Mouse (Mus musculus) intestine, embryonic 16.5 days (tissue): ENCODE data around the gene Gm3164. TPM values are rescaled to one million over a fixed set of nuclear protein-coding genes. Genes with fewer than 3 reads are reported as not detected.
"Not testable (repeated sequence)": the region's sequence is repeated elsewhere in the genome, so short reads cannot be mapped to it uniquely, and the experiment has no call there.

Experiments
- ATAC-seq: fragments of 200-750 bp; cut with Nextera tagmentation; 2 replicates; pipeline ENCODE4 v1.8.0; 2017; ENCODE audit warnings: moderate TSS enrichment, moderate library complexity
- H3K27ac ChIP-seq: fragments of 300-500 bp; sonication (generic); 2 replicates; pipeline ENCODE4 v1.5.1; 2014; ENCODE audit warnings: mild to moderate bottlenecking, low read length
- H3K27me3 ChIP-seq: fragments of 300-500 bp; sonication (generic); replicated peaks from 2 replicates; pipeline ENCODE4 v1.6.1; 2014; ENCODE audit warnings: low read length, control low read depth, mixed read lengths; ENCODE audit not compliant: control insufficient read depth, insufficient read depth
- H3K36me3 ChIP-seq: fragments of 300-500 bp; sonication (generic); 2 replicates; pipeline ENCODE4 v1.6.1; 2014; ENCODE audit warnings: low read length, control low read depth; ENCODE audit not compliant: control insufficient read depth, insufficient read depth
- H3K4me1 ChIP-seq: fragments of 300-500 bp; sonication (generic); 2 replicates; pipeline ENCODE4 v1.6.1; 2014; ENCODE audit warnings: low read length, control low read depth, mixed read lengths; ENCODE audit not compliant: control insufficient read depth, insufficient read depth
- H3K4me2 ChIP-seq: fragments of 300-500 bp; sonication (generic); 2 replicates; pipeline ENCODE4 v1.6.1; 2014; ENCODE audit warnings: low read depth, low read length, control low read depth
- H3K4me3 ChIP-seq: fragments of 300-500 bp; sonication (generic); 2 replicates; pipeline ENCODE4 v1.5.1; 2014; ENCODE audit warnings: mild to moderate bottlenecking, low read length
- H3K9ac ChIP-seq: fragments of 300-500 bp; sonication (generic); 2 replicates; pipeline ENCODE4 v1.6.1; 2014; ENCODE audit warnings: low read depth, low read length
- H3K9me3 ChIP-seq: fragments of 300-500 bp; sonication (generic); 2 replicates; pipeline ENCODE4 v1.6.1; 2016; ENCODE audit warnings: low read length, control low read depth; ENCODE audit not compliant: control insufficient read depth
- WGBS: fragments of 180-500 bp; shearing (Covaris S2); extraction: QIAGEN DNeasy Blood & Tissue Kit; methylation state at CpG from one replicate; pipeline ENCODE4 v1.1.7; 2014; 5-methylcytosine and 5-hydroxymethylcytosine counted together
- polyA plus RNA-seq: library from polyadenylated mRNA; unstranded; fragments of >200 nt; fragmentation: Nextera tagmentation; extraction: Ambion mirVana; gene quantifications from 2 replicates; pipeline ENCODE4 v1.2.1, GENCODE M21; 2015

Gm3164 gene
- polyA plus RNA-seq: 0.09 TPM in 1 of 2 replicates, not detected in the other

- H3K4me1 ChIP-seq, H3K27ac ChIP-seq, H3K27me3 ChIP-seq, H3K9ac ChIP-seq, H3K36me3 ChIP-seq, ATAC-seq, H3K9me3 ChIP-seq: not testable (repeated sequence)
- Histone ChIP-seq H3K4me2 (peak within 1 kb of the TSS; percentile 52), H3K4me3 (peak within 1 kb of the TSS; percentile 34)
- WGBS: 2% methylated on average over 29 of the region's 59 CpGs
Observed at GRCm38 (mm10) chr14:4414965-4415835, at the start of gene Gm3164. Gene Gm3164, plus strand, starts transcription at chr14:4415448.

DNA sequence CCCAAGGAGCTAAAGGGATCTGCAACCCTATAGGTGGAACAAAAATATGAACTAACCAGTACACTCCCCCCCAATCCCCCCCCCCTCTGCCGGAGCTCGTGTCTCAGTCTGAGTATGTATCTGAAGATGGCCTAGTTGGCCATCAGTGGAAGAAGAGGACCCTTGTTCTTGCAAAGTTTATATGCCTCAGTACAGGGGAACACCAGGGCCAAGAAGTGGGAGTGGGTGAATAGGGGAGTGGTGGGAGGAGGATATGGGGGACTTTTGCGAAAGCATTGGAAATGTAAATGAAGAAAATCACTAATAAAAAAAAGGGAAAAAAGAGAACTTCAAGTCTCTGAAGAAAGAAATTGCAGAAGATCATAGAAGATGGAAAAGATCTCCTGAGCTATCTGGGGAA is 46.3 kb upstream of the Gm3164 start:
- H3K36me3 ChIP-seq, H3K27me3 ChIP-seq, H3K9me3 ChIP-seq, H3K9ac ChIP-seq, H3K4me2 ChIP-seq, H3K27ac ChIP-seq, H3K4me1 ChIP-seq, ATAC-seq, H3K4me3 ChIP-seq: not testable (repeated sequence)
- WGBS: 93% methylated on average over 3 of the region's 3 CpGs

GRCm38 (mm10) chr14:4369691-4370090 is 45.6 kb upstream of the Gm3164 start:
- not testable (repeated sequence) for H3K4me2 ChIP-seq, ATAC-seq, H3K9me3 ChIP-seq, H3K4me1 ChIP-seq, H3K4me3 ChIP-seq, H3K27ac ChIP-seq, H3K9ac ChIP-seq, H3K27me3 ChIP-seq, H3K36me3 ChIP-seq
- 71% methylated on average over 3 of the region's 3 CpGs for WGBS

DNA sequence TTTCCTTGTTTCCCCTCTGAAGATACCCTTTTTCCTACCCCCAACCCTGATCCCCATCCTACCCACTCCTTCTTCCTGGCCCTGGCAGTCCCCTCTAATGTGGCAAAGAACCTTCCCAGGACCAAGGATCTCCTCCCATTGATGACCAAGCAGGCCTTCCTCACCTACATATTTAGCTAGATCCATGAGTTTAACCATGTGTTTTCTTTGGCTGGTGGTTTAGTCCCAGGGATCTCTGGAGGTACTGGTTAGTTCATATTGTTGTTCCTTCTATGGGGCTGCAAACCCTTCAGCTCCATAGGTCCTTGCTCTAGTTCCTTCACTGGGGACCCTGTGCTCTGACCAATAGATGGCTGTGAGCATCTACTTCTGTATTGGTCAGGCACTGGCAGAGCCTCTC is 37.4 kb upstream of the Gm3164 start:
- not testable (repeated sequence) for H3K4me1 ChIP-seq, H3K9ac ChIP-seq, ATAC-seq

DNA sequence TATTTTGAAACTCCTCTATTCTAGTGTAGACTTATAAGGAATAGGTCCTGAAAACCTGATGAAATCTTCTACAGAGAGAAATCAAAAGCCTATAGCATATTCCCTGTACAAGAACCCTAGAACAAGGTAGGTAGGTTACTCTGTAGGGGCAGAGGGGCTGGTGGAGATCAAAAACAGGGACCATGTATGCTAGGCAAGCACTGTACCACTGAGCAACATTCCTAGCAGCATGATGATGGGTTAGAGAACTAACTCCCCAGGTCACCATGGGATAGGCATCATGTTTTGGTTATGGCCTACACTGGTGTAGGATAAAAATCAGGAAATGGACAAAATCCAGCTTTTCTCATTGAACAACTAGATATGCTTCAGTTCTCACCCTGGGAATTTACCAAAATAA is 29.6 kb upstream of the Gm3164 start:
- H3K9me3 ChIP-seq, H3K4me1 ChIP-seq, H3K36me3 ChIP-seq, ATAC-seq, H3K9ac ChIP-seq, H3K4me3 ChIP-seq, H3K27me3 ChIP-seq, H3K27ac ChIP-seq, H3K4me2 ChIP-seq: not testable (repeated sequence)

More for the DNA sequence above, 37.4 kb upstream of the Gm3164 start:
- not testable (repeated sequence) for H3K9me3 ChIP-seq, H3K4me2 ChIP-seq, H3K4me3 ChIP-seq, H3K27me3 ChIP-seq, H3K27ac ChIP-seq, H3K36me3 ChIP-seq

DNA sequence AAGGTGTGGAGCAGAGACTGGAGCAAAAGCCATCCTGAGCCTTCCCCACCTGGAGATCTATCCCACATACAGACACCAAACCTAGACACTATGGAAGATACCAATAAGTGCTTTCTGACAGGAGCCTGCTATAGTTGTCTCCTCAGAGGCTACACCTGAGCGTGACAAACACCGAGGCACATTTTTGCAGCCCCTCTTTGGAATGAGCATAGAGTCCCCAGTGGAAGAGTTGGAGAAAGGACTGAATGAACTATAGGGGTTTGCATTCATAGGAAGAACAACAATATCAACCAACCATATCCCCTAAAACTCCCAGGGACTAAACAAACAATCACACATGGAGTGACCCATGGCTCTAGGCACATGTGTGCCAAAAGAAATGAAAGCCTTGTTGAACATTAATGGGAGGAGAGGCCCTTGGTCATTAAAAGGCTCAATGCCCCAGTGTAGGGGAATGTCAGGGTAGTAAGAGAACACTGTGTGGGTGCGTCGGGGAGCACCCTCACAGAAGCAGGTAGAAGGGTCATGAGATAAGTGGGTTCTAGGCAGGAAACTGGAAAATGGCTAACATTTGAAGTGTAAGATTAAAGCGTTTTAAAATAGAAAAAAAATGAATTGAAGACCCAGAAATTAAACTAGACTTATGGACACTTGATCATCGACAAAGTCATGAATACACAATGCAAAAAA is 22.3 kb upstream of the Gm3164 start:
- not testable (repeated sequence) for H3K27me3 ChIP-seq, H3K27ac ChIP-seq, H3K9ac ChIP-seq, ATAC-seq, H3K9me3 ChIP-seq, H3K4me3 ChIP-seq, H3K4me1 ChIP-seq, H3K36me3 ChIP-seq, H3K4me2 ChIP-seq
- 100% methylated on average over 3 of the region's 6 CpGs for WGBS

DNA sequence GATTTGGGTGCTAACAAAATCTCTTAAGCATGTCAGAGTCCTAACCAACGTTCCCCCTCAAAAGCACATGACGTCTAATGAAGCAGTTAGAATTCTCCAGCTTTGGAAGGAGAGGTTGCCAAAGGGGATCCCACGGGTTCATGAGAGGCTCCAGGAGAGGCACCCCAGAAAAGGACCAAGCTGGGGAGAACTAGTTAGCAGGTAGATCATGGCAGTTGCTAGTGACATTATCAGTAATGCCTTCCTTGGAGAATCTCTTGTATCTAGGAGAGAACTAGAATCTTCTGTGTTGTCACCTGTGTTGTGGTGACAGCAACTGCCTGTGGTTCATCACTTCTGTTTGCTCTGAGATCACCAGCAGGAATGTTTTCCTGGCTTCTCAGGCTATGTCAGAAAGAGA is 18.0 kb upstream of the Gm3164 start, which contains the start of gene Gm3159:
Gene Gm3159, plus strand, starts transcription at position 301 of the 400 bp plus-strand sequence.
- H3K36me3 ChIP-seq, H3K27ac ChIP-seq, ATAC-seq, H3K4me3 ChIP-seq, H3K9ac ChIP-seq, H3K4me2 ChIP-seq, H3K4me1 ChIP-seq, H3K27me3 ChIP-seq, H3K9me3 ChIP-seq: not testable (repeated sequence)
- 64% methylated on average over 2 of the region's 3 CpGs for WGBS

GRCm38 (mm10) chr14:4398624-4399023 is 16.6 kb upstream of the Gm3164 start:
- H3K27ac ChIP-seq, H3K4me1 ChIP-seq, H3K9ac ChIP-seq, ATAC-seq, H3K36me3 ChIP-seq, H3K4me2 ChIP-seq, H3K27me3 ChIP-seq, H3K4me3 ChIP-seq, H3K9me3 ChIP-seq: not testable (repeated sequence)

DNA sequence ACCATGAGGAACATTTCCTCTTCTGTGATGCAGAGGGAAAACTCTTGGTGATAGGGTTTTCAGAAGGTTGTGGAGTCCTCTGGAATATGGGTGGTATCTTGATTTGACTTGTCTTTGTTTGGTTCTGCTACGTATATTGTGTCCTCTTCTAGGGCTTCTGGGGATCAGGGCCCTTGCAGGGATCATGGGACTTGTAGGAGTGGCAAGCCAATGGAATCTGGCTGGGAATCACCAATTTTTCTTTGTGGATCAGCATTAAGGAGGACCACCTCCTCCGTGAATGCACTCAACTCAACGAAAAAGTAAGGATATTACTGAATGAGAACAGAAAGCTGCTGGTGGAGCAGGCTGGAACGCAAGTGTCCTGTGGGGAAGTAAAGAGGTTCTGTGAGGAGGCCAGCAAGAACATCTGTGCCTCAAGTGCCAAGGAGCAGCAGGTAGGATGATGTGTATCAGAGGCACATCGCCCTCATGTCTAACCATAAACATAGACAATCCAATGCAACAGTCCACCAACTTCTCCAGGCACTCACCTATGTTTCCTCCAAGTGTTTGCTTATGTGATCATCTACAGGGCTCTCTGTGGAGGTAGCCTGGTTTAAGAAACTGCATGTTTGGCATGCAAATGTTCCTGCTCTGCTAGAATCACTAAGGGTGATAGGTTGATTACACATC is 15.0 kb upstream of the Gm3164 start:
- H3K4me1 ChIP-seq, H3K9ac ChIP-seq, H3K27ac ChIP-seq, H3K4me3 ChIP-seq, H3K4me2 ChIP-seq, H3K27me3 ChIP-seq, ATAC-seq, H3K36me3 ChIP-seq, H3K9me3 ChIP-seq: not testable (repeated sequence)
- WGBS: 86% methylated on average over 5 of the region's 5 CpGs
